In the genomic region with DNA sequence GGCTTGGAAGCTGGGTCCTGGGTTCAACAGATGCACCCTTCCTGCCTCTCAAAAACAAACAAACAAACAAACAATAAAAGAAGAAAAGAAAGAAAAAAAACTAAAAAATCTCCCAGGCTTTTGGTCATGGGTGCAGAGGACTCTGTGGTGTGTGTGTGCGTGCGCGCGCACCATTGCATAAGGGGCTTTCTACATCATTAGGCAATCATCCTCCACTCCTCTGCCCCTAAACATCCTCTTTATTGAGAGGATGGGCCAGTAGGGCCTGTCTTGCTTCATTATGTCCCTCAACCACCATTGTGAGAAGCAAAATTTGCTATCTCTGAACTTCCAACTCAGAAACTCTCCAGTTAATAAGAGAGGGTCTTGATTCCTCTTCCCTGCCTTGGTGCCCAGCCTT, we compare ENCODE assay signal across 8 mouse cellular contexts. TPM values are rescaled to one million over a fixed set of nuclear protein-coding genes. Genes with fewer than 3 reads are reported as not detected.
A peak's percentile ranks its signal among the peaks of the same experiment; 100 is the strongest.
DNase-seq lines count a peak whose midpoint lies in the region; ATAC-seq lines count a peak whose summit lies in the region.

No protein-coding gene starts in this region.

- WGBS in kidney, embryonic 14.5 days = 92% methylated on average over 4 of the region's 4 CpGs
- 62% methylated on average over 4 of the region's 4 CpGs for WGBS in forebrain, embryonic 13.5 days
- WGBS in liver, embryonic 11.5 days = 88% methylated on average over 4 of the region's 4 CpGs
- 52% methylated on average over 4 of the region's 4 CpGs for WGBS in neural tube, embryonic 15.5 days

- no peak overlapping the region for H3K4me3 ChIP-seq in kidney, embryonic 14.5 days (ENCODE audit: low read length)
- peak overlapping the region; percentile 73; the same call in 1 of the 2 replicates for H3K4me3 ChIP-seq in forebrain, embryonic 13.5 days
- no peak overlapping the region for H3K4me3 ChIP-seq in liver, embryonic 11.5 days (ENCODE audit: low read depth, low read length)
- peak overlapping the region; percentile 69; the same call in 1 of the 2 replicates for H3K4me3 ChIP-seq in neural tube, embryonic 15.5 days (replicated peaks)

- no peaks in the 10 kb centered on the region for H3K9me3 ChIP-seq in kidney, embryonic 14.5 days (ENCODE audit: control insufficient read depth, low read length)
- no peaks in the 10 kb centered on the region for H3K9me3 ChIP-seq in forebrain, embryonic 13.5 days (replicated peaks)
- no peaks in the 10 kb centered on the region for H3K9me3 ChIP-seq in liver, embryonic 11.5 days (ENCODE audit: control insufficient read depth, low read length)
- H3K9me3 ChIP-seq in neural tube, embryonic 15.5 days (replicated peaks) = no peaks in the 10 kb centered on the region

- H3K27me3 ChIP-seq in kidney, embryonic 14.5 days (ENCODE audit: control insufficient read depth, insufficient read depth, low read length) = no peaks in the 10 kb centered on the region
- H3K27me3 ChIP-seq in forebrain, embryonic 13.5 days = no peaks in the 10 kb centered on the region
- peaks cover 12% of the 10 kb centered on the region for H3K27me3 ChIP-seq in liver, embryonic 11.5 days (replicated peaks; ENCODE audit: control insufficient read depth, insufficient read depth, low read length)
- H3K27me3 ChIP-seq in neural tube, embryonic 15.5 days (replicated peaks) = no peaks in the 10 kb centered on the region

- H3K4me2 ChIP-seq in kidney, embryonic 14.5 days (replicated peaks; ENCODE audit: low read depth, low read length) = peak overlapping the region; percentile 68; the same call in 1 of the 2 replicates
- peak overlapping the region; percentile 92 for H3K4me2 ChIP-seq in forebrain, embryonic 13.5 days
- H3K4me2 ChIP-seq in liver, embryonic 11.5 days = peak overlapping the region; percentile 77
- peak overlapping the region; percentile 89 for H3K4me2 ChIP-seq in neural tube, embryonic 15.5 days

- H3K27ac ChIP-seq in kidney, embryonic 14.5 days (ENCODE audit: low read depth, low read length) = no peak overlapping the region; the same call in 1 of the 2 replicates
- H3K27ac ChIP-seq in forebrain, embryonic 13.5 days = no peak overlapping the region
- peak overlapping the region; percentile 80 for H3K27ac ChIP-seq in liver, embryonic 11.5 days (ENCODE audit: low read depth, low read length)
- H3K27ac ChIP-seq in neural tube, embryonic 15.5 days (replicated peaks) = peak overlapping the region; percentile 92; the same call in 1 of the 2 replicates

- H3K4me1 ChIP-seq in kidney, embryonic 14.5 days (ENCODE audit: control insufficient read depth, insufficient read depth, low read length) = peaks cover 7% of the 10 kb centered on the region; the same call in 1 of the 2 replicates
- peaks cover 38% of the 10 kb centered on the region for H3K4me1 ChIP-seq in forebrain, embryonic 13.5 days
- peaks cover 7% of the 10 kb centered on the region for H3K4me1 ChIP-seq in liver, embryonic 11.5 days (replicated peaks; ENCODE audit: control insufficient read depth, insufficient read depth, low read length)
- H3K4me1 ChIP-seq in neural tube, embryonic 15.5 days = peaks cover 54% of the 10 kb centered on the region

- H3K36me3 ChIP-seq in kidney, embryonic 14.5 days (ENCODE audit: control insufficient read depth, insufficient read depth, low read length) = no peaks in the 10 kb centered on the region
- no peaks in the 10 kb centered on the region for H3K36me3 ChIP-seq in forebrain, embryonic 13.5 days (ENCODE audit: poor library complexity, severe bottlenecking)
- H3K36me3 ChIP-seq in liver, embryonic 11.5 days (ENCODE audit: control insufficient read depth, insufficient read depth, low read length) = no peaks in the 10 kb centered on the region
- H3K36me3 ChIP-seq in neural tube, embryonic 15.5 days = no peaks in the 10 kb centered on the region

- H3K9ac ChIP-seq in kidney, embryonic 14.5 days (ENCODE audit: low read depth, low read length) = no peak overlapping the region; the same call in 1 of the 2 replicates
- H3K9ac ChIP-seq in forebrain, embryonic 13.5 days = peak overlapping the region; percentile 88
- H3K9ac ChIP-seq in liver, embryonic 11.5 days (ENCODE audit: low read depth, low read length) = no peak overlapping the region
- H3K9ac ChIP-seq in neural tube, embryonic 15.5 days (replicated peaks) = 0 out of 2 replicates have a peak overlapping the region, but pooled peaks have one; percentile 76

- no peak for ATAC-seq in kidney, embryonic 14.5 days (ENCODE audit: low FRiP score, low TSS enrichment)
- no peak for ATAC-seq in forebrain, embryonic 13.5 days
- ATAC-seq in liver, embryonic 11.5 days (replicated peaks; ENCODE audit: low FRiP score) = no peak
- ATAC-seq in neural tube, embryonic 15.5 days (ENCODE audit: low FRiP score) = no peak
- ATAC-seq in activated CD4-positive, CD25-positive, alpha-beta regulatory T cell, adult 4 months = no peak

- no peak for DNase-seq in kidney, postnatal 25 days
- no peak for DNase-seq in liver, embryonic 11.5 days (ENCODE audit: low spot score)
- DNase-seq in right cerebral cortex, adult 18-20 months = no peak
- no peak for DNase-seq in yolk sac, embryonic 10.5 days (ENCODE audit: low spot score)

RNA-seq across cellular contexts. Expression of gene Sirpa, which starts 0.7 kb away (rescaled TPM):
- 15.9 and 28.8 TPM in 2 replicates for polyA plus RNA-seq in kidney, embryonic 14.5 days (2014; fragmentation: Nextera tagmentation; extraction: Ambion mirVana)
- polyA plus RNA-seq in forebrain, embryonic 13.5 days (2015; fragmentation: Nextera tagmentation; extraction: Ambion mirVana) = 16.9 and 19.5 TPM in 2 replicates
- 26.8 and 29.6 TPM in 2 replicates for polyA plus RNA-seq in liver, embryonic 11.5 days (2014; fragmentation: Nextera tagmentation; extraction: Ambion mirVana)
- 31.4 and 36.4 TPM in 2 replicates for polyA plus RNA-seq in neural tube, embryonic 15.5 days (2015; fragmentation: Nextera tagmentation; extraction: Ambion mirVana)
- under 1 TPM in 1 of 2 experiments, not detected in 1; 0.16 TPM for polyA plus RNA-seq in activated CD4-positive, CD25-positive, alpha-beta regulatory T cell, adult 4 months (2017; shearing (Covaris generic))

RNA-seq across cellular contexts. Expression of gene F830045P16Rik, which starts 55.5 kb away (rescaled TPM):
- not detected in 2 replicates for polyA plus RNA-seq in kidney, embryonic 14.5 days (2014; fragmentation: Nextera tagmentation; extraction: Ambion mirVana)
- polyA plus RNA-seq in forebrain, embryonic 13.5 days (2015; fragmentation: Nextera tagmentation; extraction: Ambion mirVana) = not detected in 2 replicates
- polyA plus RNA-seq in liver, embryonic 11.5 days (2014; fragmentation: Nextera tagmentation; extraction: Ambion mirVana) = not detected in 2 replicates
- 0.09 TPM in 1 of 2 replicates, not detected in the other for polyA plus RNA-seq in neural tube, embryonic 15.5 days (2015; fragmentation: Nextera tagmentation; extraction: Ambion mirVana)
- not detected for polyA plus RNA-seq in activated CD4-positive, CD25-positive, alpha-beta regulatory T cell, adult 4 months (2017; shearing (Covaris generic))

Comparison
In these comparisons a context has a peak if more than half of its experiments do, and no peak if none do; other contexts are left out.
1. H3K27ac ChIP-seq: peak in liver, embryonic 11.5 days (single experiment) and neural tube, embryonic 15.5 days (single experiment); none in kidney, embryonic 14.5 days (single experiment) and forebrain, embryonic 13.5 days (single experiment).
2. H3K4me3 ChIP-seq: peak in forebrain, embryonic 13.5 days (single experiment) and neural tube, embryonic 15.5 days (single experiment); none in kidney, embryonic 14.5 days (single experiment) and liver, embryonic 11.5 days (single experiment).
3. H3K9ac ChIP-seq: peak in forebrain, embryonic 13.5 days (single experiment) and neural tube, embryonic 15.5 days (single experiment); none in kidney, embryonic 14.5 days (single experiment) and liver, embryonic 11.5 days (single experiment).
4. RNA of gene Sirpa, which starts 0.7 kb away (polyA plus RNA-seq): 31.4 to 36.4 TPM in neural tube, embryonic 15.5 days, 15.9 to 28.8 TPM in kidney, embryonic 14.5 days, 26.8 to 29.6 TPM in liver, embryonic 11.5 days and 16.9 to 19.5 TPM in forebrain, embryonic 13.5 days; 0.16 TPM in activated CD4-positive, CD25-positive, alpha-beta regulatory T cell, adult 4 months; every median in the first group is over 10 times any median in the second.
5. Peak in every context shown above with its lines, with median percentiles within 50 percentile points of each other: H3K4me2 ChIP-seq.